Mouse (Mus musculus): ENCODE measurements around the gene Trim3.

- TF ChIP-seq CTCF (IDR thresholded peaks at IDR 0.05; ENCODE audit: control insufficient read depth, insufficient read depth, insufficient replicate concordance, low read depth, low read length), result no peak
- TF ChIP-seq POLR2A (IDR thresholded peaks at IDR 0.05; ENCODE audit: control insufficient read depth, low read depth, low read length), result no peak
Observed at GRCm38 (mm10) chr7:105557671-105558070, 75.7 kb downstream of the Trim3 start.
